Mouse (Mus musculus) embryonic facial prominence, embryonic 10.5 days (tissue): ENCODE results near the gene Gm13212. TPM values are rescaled to one million over a fixed set of nuclear protein-coding genes. Genes with fewer than 3 reads are reported as not detected.
"Not testable (repeated sequence)": the region's sequence is repeated elsewhere in the genome, so short reads cannot be mapped to it uniquely, and the experiment has no call there.

ENCODE experiments used
- DNase-seq: peaks from one replicate; pipeline ENCODE4 v3.0.0-alpha.2; 2017; ENCODE audit warnings: low spot score
- H3K27ac ChIP-seq: fragments of 300-500 bp; sonication (generic); replicated peaks from 2 replicates; pipeline ENCODE4 v1.5.1; 2016; ENCODE audit warnings: mild to moderate bottlenecking
- H3K27me3 ChIP-seq: fragments of 300-500 bp; sonication (generic); replicated peaks from 2 replicates; pipeline ENCODE4 v1.6.1; 2016; ENCODE audit warnings: low read depth, mild to moderate bottlenecking; ENCODE audit not compliant: poor library complexity, severe bottlenecking
- H3K36me3 ChIP-seq: fragments of 300-500 bp; sonication (generic); replicated peaks from 2 replicates; pipeline ENCODE4 v1.6.1; 2016; ENCODE audit warnings: mild to moderate bottlenecking, moderate library complexity
- H3K4me1 ChIP-seq: fragments of 300-500 bp; sonication (generic); 2 replicates; pipeline ENCODE4 v1.6.1; 2016
- H3K4me3 ChIP-seq: fragments of 300-500 bp; sonication (generic); 2 replicates; pipeline ENCODE4 v1.5.1; 2016; ENCODE audit warnings: mild to moderate bottlenecking, moderate library complexity
- H3K9me3 ChIP-seq: fragments of 300-500 bp; sonication (generic); 2 replicates; pipeline ENCODE4 v1.6.1; 2016; ENCODE audit warnings: mild to moderate bottlenecking
- WGBS: fragments of 180-500 bp; shearing (Covaris S2); methylation state at CpG from one replicate; pipeline ENCODE4 v1.1.7; 2016; 5-methylcytosine and 5-hydroxymethylcytosine counted together
- polyA plus RNA-seq: library from polyadenylated mRNA; unstranded; fragments of >200 nt; fragmentation: Nextera tagmentation; extraction: Ambion mirVana; gene quantifications from 2 replicates; pipeline ENCODE4 v1.2.1, GENCODE M21; 2016

Gene Gm13212
- polyA plus RNA-seq, 1 experiment from 2014 or later = 2.1 TPM

DNA sequence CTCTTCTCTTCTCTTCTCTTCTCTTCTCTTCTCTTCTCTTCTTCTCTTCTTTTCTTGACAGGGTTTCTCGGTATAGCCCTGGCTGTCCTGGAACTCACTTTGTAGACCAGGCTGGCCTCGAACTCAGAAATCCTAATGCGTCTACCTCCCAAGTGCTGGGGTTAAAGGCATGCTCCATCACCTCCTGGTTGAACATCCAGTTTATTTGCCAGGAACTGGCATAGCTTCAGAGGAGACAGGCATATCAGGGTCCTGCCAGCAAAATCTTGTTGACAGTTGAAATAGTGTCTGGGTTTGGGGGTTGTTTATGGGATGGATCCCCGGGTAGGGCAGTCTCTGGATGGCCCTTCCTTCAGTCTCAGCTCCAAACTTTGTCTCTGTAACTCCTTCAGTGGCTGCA, 9.8 kb downstream of the Gm13212 start:
- not testable (repeated sequence) for H3K4me3 ChIP-seq, H3K27me3 ChIP-seq, H3K4me1 ChIP-seq, DNase-seq, H3K27ac ChIP-seq, H3K9me3 ChIP-seq, H3K36me3 ChIP-seq
- WGBS = 79% methylated on average over 4 of the region's 4 CpGs

DNA sequence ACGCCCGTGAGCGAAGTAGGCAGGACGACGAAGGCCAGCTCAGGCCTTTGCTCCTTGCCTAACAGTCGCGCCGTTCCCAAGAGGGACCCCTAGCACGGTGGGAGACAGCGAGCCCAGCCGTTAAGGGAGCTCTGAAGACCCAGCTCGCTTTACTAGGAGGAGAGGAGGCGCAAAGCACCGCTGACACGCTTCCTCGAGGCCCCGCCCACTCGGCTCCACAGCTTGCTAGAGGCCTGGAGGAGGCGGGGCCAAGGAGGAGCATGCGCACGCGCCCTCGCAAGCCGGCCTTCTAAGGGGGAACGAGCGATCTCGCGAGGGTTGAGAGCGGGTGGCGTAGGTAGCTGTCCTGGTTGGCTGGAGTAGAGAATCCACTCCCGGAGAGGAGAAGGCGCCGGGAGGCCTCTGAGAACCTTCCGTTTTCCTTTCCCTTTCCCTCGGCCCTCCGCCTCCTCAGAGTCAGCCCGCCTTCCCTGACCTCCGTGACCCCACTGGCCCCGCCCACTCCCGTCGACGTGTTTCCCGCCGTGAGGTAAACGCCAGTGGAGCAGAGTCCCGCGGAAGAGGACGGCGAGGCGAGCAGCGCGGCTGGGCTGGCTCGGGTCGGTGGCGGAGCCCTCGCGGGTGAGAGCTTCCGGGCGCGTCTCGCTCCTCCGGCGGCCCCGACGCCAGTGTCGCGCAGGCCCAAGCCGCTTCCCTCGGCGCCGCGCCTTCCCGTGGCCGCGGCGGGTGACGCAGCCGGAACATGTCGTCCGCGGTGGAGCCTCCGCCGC, 55.6 kb downstream of the Gm13212 start:
- peak overlapping the region; percentile 35; the same call in 1 of the 2 replicates for H3K4me3 ChIP-seq
- H3K36me3 ChIP-seq, H3K27me3 ChIP-seq, H3K27ac ChIP-seq, H3K4me1 ChIP-seq: not testable (repeated sequence)
- 27% methylated on average over 83 of the region's 83 CpGs for WGBS
- DNase-seq = peak; percentile 8
- peaks cover 14% of the 10 kb centered on the region for H3K9me3 ChIP-seq

DNA sequence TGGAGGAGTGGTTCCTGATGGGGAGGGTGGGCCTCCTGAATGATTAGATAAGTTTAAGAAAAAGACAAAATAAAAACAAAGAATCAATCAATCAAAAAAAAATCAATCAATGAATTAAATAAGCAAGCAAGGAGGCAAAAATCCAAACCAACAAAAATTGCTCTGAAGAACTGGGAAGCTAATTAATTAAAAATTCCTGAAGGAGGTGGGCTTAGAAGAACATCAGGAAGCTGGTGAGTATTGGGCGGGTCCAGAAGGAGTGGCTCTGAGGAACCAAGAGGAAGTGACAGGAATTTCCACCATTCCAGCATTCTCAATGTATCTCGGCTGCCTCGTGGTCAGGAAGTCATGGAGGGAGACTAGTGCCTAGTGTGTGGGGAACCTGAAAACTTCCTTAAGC, 85.4 kb downstream of the Gm13212 start, which contains the start of gene Zfp980:
Zfp980 (plus strand) TSS at position 301 of the 400 bp plus-strand sequence.
- not testable (repeated sequence) for H3K4me1 ChIP-seq, H3K4me3 ChIP-seq, H3K36me3 ChIP-seq, H3K27ac ChIP-seq, H3K9me3 ChIP-seq, DNase-seq, H3K27me3 ChIP-seq
- 87% methylated on average over 3 of the region's 3 CpGs for WGBS

DNA sequence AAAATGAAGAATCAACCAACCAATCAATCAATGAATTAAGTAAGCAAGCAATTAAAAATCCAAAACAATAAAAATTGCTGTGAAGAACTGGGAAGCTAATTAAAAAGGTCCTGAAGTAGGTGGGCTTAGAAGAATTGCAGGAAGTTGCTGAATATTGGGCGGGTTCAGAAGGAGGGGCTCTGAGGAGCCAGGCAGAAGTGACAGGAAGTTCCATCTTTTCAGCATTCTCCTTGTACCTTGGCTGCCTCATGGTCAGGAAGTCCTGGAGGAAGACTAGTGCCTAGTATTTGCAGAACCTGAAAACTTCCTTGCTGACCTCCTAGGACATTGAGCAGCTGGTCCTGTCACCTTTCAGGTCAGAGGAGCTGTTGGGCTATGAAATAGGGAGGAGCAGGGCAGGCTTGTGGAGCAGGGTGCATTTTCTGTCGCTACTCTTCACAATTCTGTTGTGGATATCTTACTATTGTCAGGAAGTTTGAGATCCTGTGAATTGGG, 89.4 kb downstream of the Gm13212 start:
- not testable (repeated sequence) for DNase-seq, H3K36me3 ChIP-seq, H3K4me3 ChIP-seq, H3K27ac ChIP-seq, H3K4me1 ChIP-seq, H3K27me3 ChIP-seq, H3K9me3 ChIP-seq
- WGBS = 71% methylated on average over 2 of the region's 2 CpGs

Other genes with a start within 250 kb of the Gm13212 start
- gene Zfp990, start 74.4 kb upstream of the Gm13212 start, polyA plus RNA-seq = not detected in 2 replicates
- gene Zfp980, start 85.5 kb downstream of the Gm13212 start, polyA plus RNA-seq = 0.04 TPM in 1 of 2 replicates, not detected in the other